Comparison of ENCODE assay signal across 11 mouse cellular contexts in the genomic region with DNA sequence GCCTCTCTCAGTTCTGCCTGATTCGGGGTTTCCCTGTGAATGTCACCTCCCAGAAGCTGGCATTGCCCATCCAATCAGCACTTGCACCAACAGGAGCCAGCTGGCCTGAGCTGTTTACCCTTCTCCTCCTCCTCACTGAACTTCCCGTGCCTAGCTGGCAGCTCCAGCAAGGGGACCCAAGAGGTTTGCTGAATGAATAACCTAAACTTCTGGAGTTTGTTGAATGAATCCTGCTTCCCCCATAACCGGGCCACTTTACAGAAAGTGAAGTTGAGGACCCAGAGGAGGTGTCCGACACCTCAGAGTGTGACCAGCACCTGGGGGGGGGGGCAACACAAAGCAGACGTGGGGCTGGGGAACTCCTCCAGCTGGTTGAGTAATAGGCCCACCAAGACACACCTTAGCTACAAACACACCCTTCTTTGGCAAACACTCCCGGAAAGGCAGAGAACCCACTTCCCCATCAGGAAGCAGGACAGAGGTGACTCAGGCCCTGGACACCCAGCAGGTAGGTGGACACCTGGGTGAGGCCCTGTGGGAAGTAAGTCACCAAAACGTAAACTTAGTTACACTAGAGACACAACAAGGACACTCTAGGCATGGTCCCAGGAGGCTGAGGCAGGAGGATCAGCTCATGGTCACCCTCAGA. TPM values are rescaled to one million over a fixed set of nuclear protein-coding genes. Genes with fewer than 3 reads are reported as not detected.
A peak's percentile ranks its signal among the peaks of the same experiment; 100 is the strongest.
DNase-seq lines count a peak whose midpoint lies in the region; ATAC-seq and TF ChIP-seq lines count a peak whose summit lies in the region.
"Had no signal": no experiment of that assay in that cellular context is flagged by ENCODE, and none has a peak within 500 bp of the region (broad histone marks: within the 10 kb centered on the region; RNA-seq: fewer than 3 reads in every experiment).

No protein-coding gene starts in this region.

- H3K27me3 ChIP-seq in lung, embryonic 14.5 days (ENCODE audit: insufficient read depth, low read length): peaks cover 28% of the 10 kb centered on the region
- H3K27me3 ChIP-seq in limb, embryonic 13.5 days: peaks cover 29% of the 10 kb centered on the region
- peaks cover 26% of the 10 kb centered on the region for H3K27me3 ChIP-seq in neural tube, embryonic 15.5 days (replicated peaks)

- peaks cover 19% of the 10 kb centered on the region for H3K36me3 ChIP-seq in lung, embryonic 14.5 days (ENCODE audit: insufficient read depth)
- H3K36me3 ChIP-seq in limb, embryonic 13.5 days: peaks cover 33% of the 10 kb centered on the region
- H3K36me3 ChIP-seq in neural tube, embryonic 15.5 days: peaks cover 21% of the 10 kb centered on the region

- H3K9ac ChIP-seq in lung, embryonic 14.5 days: 0 out of 2 replicates have a peak overlapping the region, but pooled peaks have one; percentile 22
- H3K9ac ChIP-seq in limb, embryonic 13.5 days: peak overlapping the region; percentile 95
- H3K9ac ChIP-seq in neural tube, embryonic 15.5 days (replicated peaks): 0 out of 2 replicates have a peak overlapping the region, but pooled peaks have one; percentile 98

- H3K9me3 ChIP-seq in lung, embryonic 14.5 days (ENCODE audit: low read depth, low read length): no peaks in the 10 kb centered on the region
- H3K9me3 ChIP-seq in limb, embryonic 13.5 days: no peaks in the 10 kb centered on the region
- no peaks in the 10 kb centered on the region for H3K9me3 ChIP-seq in neural tube, embryonic 15.5 days (replicated peaks)

- H3K4me3 ChIP-seq in lung, embryonic 14.5 days (ENCODE audit: low read depth, low read length): peak overlapping the region; percentile 84; the same call in 1 of the 2 replicates
- H3K4me3 ChIP-seq in lung, adult 2 months (replicated peaks; ENCODE audit: extremely low read depth, low read depth, low read length): no peak overlapping the region
- H3K4me3 ChIP-seq in limb, embryonic 13.5 days: peak overlapping the region; percentile 76
- no peak overlapping the region for H3K4me3 ChIP-seq in neural tube, embryonic 15.5 days (replicated peaks)

- peak; percentile 58 for DNase-seq in adrenal gland, postnatal 14 days
- DNase-seq in adrenal gland, adult (ENCODE audit: inconsistent age in 2 of 2, low spot score in 1 of 2): no peak
- DNase-seq in lung, embryonic 14.5 days: no peak
- DNase-seq in lung, adult 2 months: no peak
- DNase-seq in spleen, postnatal 4 days (ENCODE audit: low spot score in 2 of 2): no peak
- DNase-seq in layer of hippocampus, adult 8-10 months (ENCODE audit: low spot score in 2 of 2): no peak
- DNase-seq: retina, postnatal 1 day had no signal

- no peak overlapping the region for H3K27ac ChIP-seq in lung, embryonic 14.5 days (ENCODE audit: low read depth)
- H3K27ac ChIP-seq in limb, embryonic 13.5 days: no peak overlapping the region
- no peak overlapping the region for H3K27ac ChIP-seq in neural tube, embryonic 15.5 days (replicated peaks)

- ATAC-seq in lung, embryonic 14.5 days (ENCODE audit: insufficient read depth): no peak
- no peak for ATAC-seq in limb, embryonic 13.5 days (ENCODE audit: low FRiP score, low read depth)
- ATAC-seq in neural tube, embryonic 15.5 days (ENCODE audit: low FRiP score): no peak

- peak overlapping the region; percentile 97 for H3K4me2 ChIP-seq in lung, embryonic 14.5 days
- peak overlapping the region; percentile 99 for H3K4me2 ChIP-seq in limb, embryonic 13.5 days (replicated peaks)
- H3K4me2 ChIP-seq in neural tube, embryonic 15.5 days: peak overlapping the region; percentile 96

- H3K4me1 ChIP-seq in lung, embryonic 14.5 days (ENCODE audit: insufficient read depth): 0 out of 2 replicates have a peak, but pooled peaks cover 5% of the 10 kb centered on the region
- peaks cover 13% of the 10 kb centered on the region for H3K4me1 ChIP-seq in lung, adult 2 months (ENCODE audit: control insufficient read depth, insufficient read depth, low read length)
- peaks cover 48% of the 10 kb centered on the region for H3K4me1 ChIP-seq in limb, embryonic 13.5 days
- H3K4me1 ChIP-seq in neural tube, embryonic 15.5 days: peaks cover 50% of the 10 kb centered on the region

- 59% methylated on average over 7 of the region's 7 CpGs for WGBS in lung, embryonic 14.5 days
- WGBS in lung, adult 2 months: 49% methylated on average over 7 of the region's 7 CpGs
- WGBS in limb, embryonic 13.5 days: 67% methylated on average over 7 of the region's 7 CpGs
- WGBS in neural tube, embryonic 15.5 days: 75% methylated on average over 7 of the region's 7 CpGs

- TF ChIP-seq POLR2A in lung, adult 2 months (IDR thresholded peaks at IDR 0.05; ENCODE audit: borderline replicate concordance, extremely low read depth, low read depth, low read length): no peak

- no peak for TF ChIP-seq CTCF in lung, embryonic 14.5 days (IDR thresholded peaks at IDR 0.05; ENCODE audit: low read depth)
- no peak for TF ChIP-seq CTCF in lung, adult 2 months (IDR thresholded peaks at IDR 0.05; ENCODE audit: insufficient read depth, low read length)

RNA-seq across cellular contexts. Expression of a gene that starts 1.7 kb away (rescaled TPM):
- 0.98 and 1.5 TPM in 2 replicates for total RNA-seq in adrenal gland, postnatal 14 days (2021)
- 0.70 and 1.2 TPM in 2 replicates for polyA plus RNA-seq in lung, embryonic 14.5 days (2014; fragmentation: Nextera tagmentation; extraction: Ambion mirVana)
- 20.9 and 24.4 TPM in 2 replicates for polyA plus RNA-seq in lung, adult 2 months (2012; rRNA removed)
- 0.94 and 1.0 TPM in 2 replicates for polyA plus RNA-seq in limb, embryonic 13.5 days (2015; fragmentation: Nextera tagmentation; extraction: Ambion mirVana)
- polyA plus RNA-seq in neural tube, embryonic 15.5 days (2015; fragmentation: Nextera tagmentation; extraction: Ambion mirVana): 1.8 and 2.8 TPM in 2 replicates
- 1 to 10 TPM; 6.3 to 8.3 (median 7.6) TPM for total RNA-seq in layer of hippocampus, adult 8-10 months (2022)

RNA-seq across cellular contexts. Expression of a gene that starts 4.4 kb away (rescaled TPM):
- total RNA-seq in adrenal gland, postnatal 14 days (2021): not detected in 2 replicates
- 4.1 TPM in 1 of 2 replicates, not detected in the other for polyA plus RNA-seq in lung, embryonic 14.5 days (2014; fragmentation: Nextera tagmentation; extraction: Ambion mirVana)
- not detected in 2 replicates for polyA plus RNA-seq in lung, adult 2 months (2012; rRNA removed)
- polyA plus RNA-seq in limb, embryonic 13.5 days (2015; fragmentation: Nextera tagmentation; extraction: Ambion mirVana): 20.3 TPM in 1 of 2 replicates, not detected in the other
- 22.7 and 23.6 TPM in 2 replicates for polyA plus RNA-seq in neural tube, embryonic 15.5 days (2015; fragmentation: Nextera tagmentation; extraction: Ambion mirVana)
- total RNA-seq in layer of hippocampus, adult 8-10 months (2022): not detected
- total RNA-seq: adrenal gland, postnatal 4 days; hematopoietic stem cell, adult 5-6 weeks had no signal

RNA-seq across cellular contexts. Expression of a gene that starts 5.9 kb away (rescaled TPM):
- 75.8 and 82.8 TPM in 2 replicates for total RNA-seq in adrenal gland, postnatal 14 days (2021)
- 127 and 132 TPM in 2 replicates for polyA plus RNA-seq in lung, embryonic 14.5 days (2014; fragmentation: Nextera tagmentation; extraction: Ambion mirVana)
- polyA plus RNA-seq in lung, adult 2 months (2012; rRNA removed): 129 and 162 TPM in 2 replicates
- 186 and 188 TPM in 2 replicates for polyA plus RNA-seq in limb, embryonic 13.5 days (2015; fragmentation: Nextera tagmentation; extraction: Ambion mirVana)
- 264 and 288 TPM in 2 replicates for polyA plus RNA-seq in neural tube, embryonic 15.5 days (2015; fragmentation: Nextera tagmentation; extraction: Ambion mirVana)
- 100 to 1,000 TPM; 340 to 392 (median 347) TPM for total RNA-seq in layer of hippocampus, adult 8-10 months (2022)

RNA-seq across cellular contexts. Expression of a gene that starts 6.3 kb away (rescaled TPM):
- 32.0 and 38.4 TPM in 2 replicates for total RNA-seq in adrenal gland, postnatal 14 days (2021)
- polyA plus RNA-seq in lung, embryonic 14.5 days (2014; fragmentation: Nextera tagmentation; extraction: Ambion mirVana): 55.5 and 58.7 TPM in 2 replicates
- 76.2 and 79.1 TPM in 2 replicates for polyA plus RNA-seq in lung, adult 2 months (2012; rRNA removed)
- 44.9 and 46.8 TPM in 2 replicates for polyA plus RNA-seq in limb, embryonic 13.5 days (2015; fragmentation: Nextera tagmentation; extraction: Ambion mirVana)
- 44.9 and 46.7 TPM in 2 replicates for polyA plus RNA-seq in neural tube, embryonic 15.5 days (2015; fragmentation: Nextera tagmentation; extraction: Ambion mirVana)
- total RNA-seq in layer of hippocampus, adult 8-10 months (2022): 10 to 100 TPM; 50.4 to 61.2 (median 57.1) TPM

RNA-seq across cellular contexts. Expression of a gene that starts 11.8 kb away (rescaled TPM):
- total RNA-seq in adrenal gland, postnatal 14 days (2021): 5.9 and 6.9 TPM in 2 replicates
- 5.1 and 5.4 TPM in 2 replicates for polyA plus RNA-seq in lung, embryonic 14.5 days (2014; fragmentation: Nextera tagmentation; extraction: Ambion mirVana)
- polyA plus RNA-seq in lung, adult 2 months (2012; rRNA removed): 7.8 and 8.6 TPM in 2 replicates
- 5.5 and 6.2 TPM in 2 replicates for polyA plus RNA-seq in limb, embryonic 13.5 days (2015; fragmentation: Nextera tagmentation; extraction: Ambion mirVana)
- 2.4 and 5.1 TPM in 2 replicates for polyA plus RNA-seq in neural tube, embryonic 15.5 days (2015; fragmentation: Nextera tagmentation; extraction: Ambion mirVana)
- total RNA-seq in layer of hippocampus, adult 8-10 months (2022): 10 to 100 TPM in 1 of 4 experiments, 1 to 10 TPM in 3; 6.6 to 11.8 (median 7.5) TPM

Comparison
In these comparisons a context has a peak if more than half of its experiments do, and no peak if none do; other contexts are left out.
1. H3K4me3 ChIP-seq: peak in lung, embryonic 14.5 days (single experiment) and limb, embryonic 13.5 days (single experiment); none in lung, adult 2 months (single experiment) and neural tube, embryonic 15.5 days (single experiment).
2. H3K9ac ChIP-seq: peak in every context shown above with its lines; median percentile 98 in neural tube, embryonic 15.5 days; 95 in limb, embryonic 13.5 days; 22 in lung, embryonic 14.5 days.
3. Peak in every context shown above with its lines, with median percentiles within 50 percentile points of each other: H3K4me2 ChIP-seq.